Mouse (Mus musculus): ENCODE results near the gene Macrod2.
A peak's percentile ranks its signal among the peaks of the same experiment; 100 is the strongest.

Gene Macrod2

GRCm38 (mm10) chr2:140592537-140593261, 197.6 kb downstream of the Macrod2 start:
- DNase-seq: no peak

- DNase-seq: no peak
Observed at GRCm38 (mm10) chr2:140596906-140597305, 201.8 kb downstream of the Macrod2 start.

GRCm38 (mm10) chr2:140615451-140615850, 220.3 kb downstream of the Macrod2 start:
- DNase-seq: no peak

GRCm38 (mm10) chr2:140621730-140622337, 226.7 kb downstream of the Macrod2 start:
- DNase-seq: no peak

- DNase-seq: no peak
Observed at GRCm38 (mm10) chr2:140653481-140653880, 258.4 kb downstream of the Macrod2 start.

GRCm38 (mm10) chr2:140653978-140654377, 258.9 kb downstream of the Macrod2 start:
- no peak for DNase-seq

GRCm38 (mm10) chr2:140662673-140663072, 267.6 kb downstream of the Macrod2 start:
- no peak for DNase-seq

GRCm38 (mm10) chr2:140664381-140664780, 269.3 kb downstream of the Macrod2 start:
- DNase-seq: no peak

GRCm38 (mm10) chr2:140666846-140667245, 271.7 kb downstream of the Macrod2 start:
- DNase-seq: no peak

GRCm38 (mm10) chr2:140667261-140668047, 272.3 kb downstream of the Macrod2 start:
- DNase-seq: no peak

- no peak for DNase-seq
Observed at GRCm38 (mm10) chr2:140668311-140668710, 273.2 kb downstream of the Macrod2 start.

GRCm38 (mm10) chr2:140669081-140669480, 274.0 kb downstream of the Macrod2 start:
- DNase-seq: no peak

GRCm38 (mm10) chr2:140669786-140670185, 274.7 kb downstream of the Macrod2 start:
- no peak for DNase-seq

- DNase-seq: no peak
Observed at GRCm38 (mm10) chr2:140670457-140670856, 275.3 kb downstream of the Macrod2 start.

GRCm38 (mm10) chr2:140670963-140671702, 276.0 kb downstream of the Macrod2 start, which contains the start of gene Flrt3:
Gene Flrt3, minus strand, starts transcription at chr2:140671469.
- peak in 1 of 2 experiments; percentile 1 for DNase-seq

GRCm38 (mm10) chr2:140673466-140673865, 278.4 kb downstream of the Macrod2 start:
- no peak for DNase-seq

- DNase-seq: no peak
Observed at GRCm38 (mm10) chr2:140676728-140677127, 281.6 kb downstream of the Macrod2 start.

- DNase-seq: no peak
Observed at GRCm38 (mm10) chr2:140690906-140691305, 295.8 kb downstream of the Macrod2 start.

GRCm38 (mm10) chr2:140691403-140691802, 296.3 kb downstream of the Macrod2 start:
- DNase-seq: no peak

GRCm38 (mm10) chr2:140692461-140692860, 297.4 kb downstream of the Macrod2 start:
- no peak for DNase-seq

- DNase-seq: no peak
Observed at GRCm38 (mm10) chr2:140693845-140694244, 298.7 kb downstream of the Macrod2 start.

GRCm38 (mm10) chr2:140698585-140698984, 303.5 kb downstream of the Macrod2 start:
- DNase-seq: no peak

GRCm38 (mm10) chr2:140703377-140703776, 308.3 kb downstream of the Macrod2 start:
- no peak for DNase-seq

Measured in B cell, adult 2 months (primary cell).